Mouse (Mus musculus): ENCODE results near the gene Prol1. TPM values are rescaled to one million over a fixed set of nuclear protein-coding genes. Genes with fewer than 3 reads are reported as not detected.

The Prol1 gene
- polyA plus RNA-seq, 1 experiment = not detected

DNA sequence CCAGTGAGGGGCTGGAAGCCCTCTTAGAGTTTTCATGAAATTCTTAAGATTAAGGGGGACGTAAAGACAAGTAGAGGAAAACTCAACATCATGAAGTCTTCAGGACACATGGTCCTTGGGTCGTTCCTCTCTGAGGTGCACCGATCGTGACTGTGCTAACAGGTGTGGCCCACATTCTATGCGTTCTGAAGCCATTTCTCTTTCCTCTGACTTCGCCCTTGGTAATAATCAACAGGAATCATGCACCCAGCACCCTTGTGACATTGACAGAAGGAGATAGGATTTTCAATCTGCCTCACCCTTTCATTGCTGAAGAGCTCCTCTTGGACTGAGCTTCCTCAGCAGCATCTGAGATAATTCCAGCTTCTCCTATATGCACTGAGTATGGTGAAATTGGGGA, 55.5 kb downstream of the Prol1 start:
- no peak overlapping the region for H3K4me3 ChIP-seq (ENCODE audit: insufficient read depth, poor library complexity, severe bottlenecking)
- no peaks in the 10 kb centered on the region for H3K27me3 ChIP-seq (ENCODE audit: control insufficient read depth, insufficient read depth, insufficient read length)
- no peaks in the 10 kb centered on the region for H3K79me2 ChIP-seq (ENCODE audit: control insufficient read depth, insufficient read depth)
- no peaks in the 10 kb centered on the region for H3K79me3 ChIP-seq (ENCODE audit: low read depth)
- TF ChIP-seq FOSL1 (IDR thresholded peaks at IDR 0.05; ENCODE audit: insufficient read depth, low read length, poor library complexity, severe bottlenecking) (no peak), CEBPB (IDR thresholded peaks at IDR 0.05; ENCODE audit: low read depth) (no peak), CTCF (IDR thresholded peaks at IDR 0.05; ENCODE audit: control insufficient read depth, insufficient read depth, insufficient read length) (no peak), MAX (IDR thresholded peaks at IDR 0.05) (no peak), MYOG (IDR thresholded peaks at IDR 0.05; ENCODE audit: control insufficient read depth, extremely low read depth, insufficient read length) (no peak), USF1 (IDR thresholded peaks at IDR 0.05; ENCODE audit: low read depth) (no peak), MYOD1 (IDR thresholded peaks at IDR 0.05; ENCODE audit: control insufficient read depth, insufficient read length, low read depth) (no peak)
- H3ac ChIP-seq (ENCODE audit: control insufficient read depth, insufficient read length, low read depth) = no peak overlapping the region
- H3K36me3 ChIP-seq (ENCODE audit: control insufficient read depth, insufficient read depth) = no peaks in the 10 kb centered on the region

GRCm38 (mm10) chr5:88375808-88376207, 58.7 kb downstream of the Prol1 start, which contains the start of gene Amtn:
TSS of gene Amtn (plus strand) at chr5:88376108.
- H3K4me3 ChIP-seq (ENCODE audit: insufficient read depth, poor library complexity, severe bottlenecking) = no peak within 1 kb of the TSS
- H3ac ChIP-seq (ENCODE audit: control insufficient read depth, insufficient read length, low read depth) = no peak within 1 kb of the TSS
- H3K79me2 ChIP-seq (ENCODE audit: control insufficient read depth, insufficient read depth) = no peaks in the 10 kb centered on the region
- H3K36me3 ChIP-seq (ENCODE audit: control insufficient read depth, insufficient read depth) = no peaks in the 10 kb centered on the region
- H3K79me3 ChIP-seq (ENCODE audit: low read depth) = no peaks in the 10 kb centered on the region
- TF ChIP-seq CTCF (IDR thresholded peaks at IDR 0.05; ENCODE audit: control insufficient read depth, insufficient read depth, insufficient read length) (no peak), MYOD1 (IDR thresholded peaks at IDR 0.05; ENCODE audit: control insufficient read depth, insufficient read length, low read depth) (no peak), MYOG (IDR thresholded peaks at IDR 0.05; ENCODE audit: control insufficient read depth, extremely low read depth, insufficient read length) (no peak), CEBPB (IDR thresholded peaks at IDR 0.05; ENCODE audit: low read depth) (no peak), MAX (IDR thresholded peaks at IDR 0.05) (no peak), USF1 (IDR thresholded peaks at IDR 0.05; ENCODE audit: low read depth) (no peak), FOSL1 (IDR thresholded peaks at IDR 0.05; ENCODE audit: insufficient read depth, low read length, poor library complexity, severe bottlenecking) (no peak)
- H3K27me3 ChIP-seq (ENCODE audit: control insufficient read depth, insufficient read depth, insufficient read length) = no peaks in the 10 kb centered on the region

Other genes with a start within 250 kb of the Prol1 start
- gene Smr2, start 230.8 kb upstream of the Prol1 start, polyA plus RNA-seq (2012; fragmentation: generic; extraction: Trizol) = not detected
- gene Gm11116, start 205.8 kb upstream of the Prol1 start, polyA plus RNA-seq (2012; fragmentation: generic; extraction: Trizol) = not detected
- gene Gm11115, start 163.2 kb upstream of the Prol1 start, polyA plus RNA-seq (2012; fragmentation: generic; extraction: Trizol) = not detected
- not detected for gene Gm7714, start 48.4 kb upstream of the Prol1 start, polyA plus RNA-seq (2012; fragmentation: generic; extraction: Trizol)
- not detected for gene Amtn, start 58.8 kb downstream of the Prol1 start, polyA plus RNA-seq (2012; fragmentation: generic; extraction: Trizol)
- not detected for gene Ambn, start 138.7 kb downstream of the Prol1 start, polyA plus RNA-seq (2012; fragmentation: generic; extraction: Trizol)
- not detected for gene Enam, start 170.7 kb downstream of the Prol1 start, polyA plus RNA-seq (2012; fragmentation: generic; extraction: Trizol)
- gene Jchain, start 210.6 kb downstream of the Prol1 start, polyA plus RNA-seq (2012; fragmentation: generic; extraction: Trizol) = not detected
- gene Utp3, start 237.2 kb downstream of the Prol1 start, polyA plus RNA-seq (2012; fragmentation: generic; extraction: Trizol) = 43.7 TPM
- gene Rufy3, start 247.7 kb downstream of the Prol1 start, polyA plus RNA-seq (2012; fragmentation: generic; extraction: Trizol) = 3.5 TPM